Mouse (Mus musculus) B cell, adult 2 months (primary cell): Measurements from ENCODE around the gene Stx1b.
"Not testable (repeated sequence)": the region's sequence is repeated elsewhere in the genome, so short reads cannot be mapped to it uniquely, and the experiment has no call there.

Experiments used
- DNase-seq, 2 experiments: peaks; one replicate each; pipeline ENCODE4 v3.0.0; 2022

The Stx1b gene

GRCm38 (mm10) chr7:127824176-127824871, at the start of gene Stx1b, which contains the start of gene Stx4a:
Gene Stx1b (minus strand): TSS chr7:127824549.
Gene Stx4a (plus strand): TSS chr7:127824294.
- no peak for DNase-seq

- peak in 1 of 2 experiments; percentile 14 for DNase-seq
Measured at GRCm38 (mm10) chr7:127870136-127870821, 45.9 kb upstream of the Stx1b start.

DNA sequence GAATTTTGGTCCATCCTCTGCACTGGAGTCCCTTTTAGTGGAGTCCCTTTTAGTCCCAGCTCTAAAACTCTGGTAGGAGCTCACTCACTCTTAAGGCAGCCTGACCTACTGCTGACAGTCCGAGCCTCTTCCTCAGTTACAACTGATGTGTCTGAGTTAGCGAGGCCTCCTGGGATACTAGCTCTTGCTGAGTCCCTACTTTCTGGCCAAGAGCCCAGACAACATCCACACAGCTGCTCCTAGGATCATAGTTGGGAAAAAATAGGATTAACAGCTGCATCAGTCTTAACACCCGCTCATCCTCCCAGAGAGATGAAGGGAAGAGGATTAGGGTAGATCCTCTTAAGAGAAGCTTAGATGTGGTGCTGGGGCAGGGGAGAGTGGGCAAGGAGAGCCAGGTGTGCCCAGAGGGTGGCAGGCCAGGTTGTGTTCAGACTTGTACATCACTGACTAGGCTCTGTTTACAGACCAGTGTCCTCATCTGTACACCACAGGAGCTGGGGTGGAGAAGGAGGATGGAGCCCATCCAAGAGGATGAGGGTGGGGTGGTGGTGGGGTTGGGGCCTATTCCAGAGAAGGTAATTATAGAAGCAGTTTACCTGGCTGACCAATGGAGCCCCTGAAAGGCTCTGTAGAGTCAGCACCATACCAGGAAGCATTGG, 44.9 kb upstream of the Stx1b start:
- no peak for DNase-seq

DNA sequence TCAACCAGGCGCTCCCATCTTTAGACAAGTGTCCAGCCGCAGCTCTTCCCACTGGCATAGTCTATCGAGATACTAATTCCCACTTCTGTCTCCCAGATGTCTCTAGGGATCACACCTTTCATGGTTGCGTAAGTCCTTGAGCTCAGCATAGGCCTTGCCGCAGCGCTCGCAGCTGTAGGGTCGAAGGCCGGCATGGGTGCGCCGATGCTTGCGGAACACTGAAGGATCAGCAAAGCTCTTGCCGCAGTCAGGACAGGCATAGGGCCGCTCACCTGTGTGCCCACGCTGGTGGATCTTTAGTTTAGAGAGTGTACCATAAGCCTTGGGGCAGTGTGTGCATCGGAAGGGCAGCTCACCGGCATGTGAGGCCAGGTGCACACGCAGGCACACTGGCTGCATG, 43.3 kb upstream of the Stx1b start:
- no peak for DNase-seq

- DNase-seq, result no peak
Measured at GRCm38 (mm10) chr7:127866434-127866833, 42.1 kb upstream of the Stx1b start.

GRCm38 (mm10) chr7:127858258-127858657, 33.9 kb upstream of the Stx1b start:
- no peak for DNase-seq

DNA sequence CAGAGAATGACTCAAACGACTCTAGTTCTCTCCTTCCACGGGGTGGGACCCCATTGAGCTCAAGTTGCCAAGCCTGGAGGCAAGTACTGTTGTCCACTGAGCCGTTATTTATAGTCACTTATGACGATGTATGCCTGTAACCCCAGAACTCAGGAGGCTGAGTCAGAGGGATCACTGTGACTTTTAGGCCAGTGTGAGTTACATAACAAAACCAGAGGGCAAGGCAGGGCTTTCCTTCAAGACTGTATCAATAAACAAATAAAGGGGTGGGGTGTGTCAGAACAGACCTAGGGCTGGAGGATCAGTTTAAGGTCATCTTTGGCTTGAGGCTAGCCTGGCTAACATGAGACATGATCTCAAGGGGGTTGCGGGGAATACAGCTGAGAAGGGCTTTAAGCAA, 26.6 kb upstream of the Stx1b start:
- DNase-seq, result no peak

- DNase-seq, result no peak
Measured at GRCm38 (mm10) chr7:127849973-127850875, 25.9 kb upstream of the Stx1b start.

DNA sequence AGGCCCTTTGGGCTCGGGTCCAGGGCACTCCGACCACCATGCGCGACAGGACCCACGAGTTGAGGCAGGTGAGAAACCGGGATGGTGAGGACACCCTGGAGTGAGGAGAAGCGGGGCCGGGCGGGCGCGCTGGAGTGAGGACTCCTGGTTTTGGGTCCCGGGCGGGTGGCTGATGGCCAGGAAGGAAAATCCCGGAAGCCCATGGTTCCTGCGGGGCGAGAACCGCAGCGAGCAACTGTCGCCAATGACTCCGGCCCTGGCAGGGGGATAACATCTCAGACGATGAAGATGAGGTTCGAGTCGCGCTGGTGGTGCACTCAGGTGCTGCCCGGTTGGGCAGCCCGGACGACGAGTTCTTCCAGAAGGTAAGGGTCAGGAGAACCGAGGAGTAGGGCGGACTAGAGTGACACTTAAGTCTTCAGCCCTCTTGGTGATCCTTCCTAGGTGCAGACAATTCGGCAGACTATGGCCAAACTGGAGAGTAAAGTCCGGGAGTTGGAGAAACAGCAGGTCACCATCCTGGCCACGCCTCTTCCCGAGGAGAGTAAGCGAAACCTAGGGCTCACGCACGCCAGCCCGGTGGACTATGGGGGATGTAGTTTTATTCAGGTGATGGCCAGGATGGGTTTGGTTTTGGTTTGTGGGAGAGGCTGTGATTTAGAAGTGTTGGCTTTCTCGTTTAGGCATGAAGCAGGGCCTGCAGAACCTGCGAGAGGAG, 17.8 kb upstream of the Stx1b start:
- DNase-seq, result peak; percentile 84 to 85

DNA sequence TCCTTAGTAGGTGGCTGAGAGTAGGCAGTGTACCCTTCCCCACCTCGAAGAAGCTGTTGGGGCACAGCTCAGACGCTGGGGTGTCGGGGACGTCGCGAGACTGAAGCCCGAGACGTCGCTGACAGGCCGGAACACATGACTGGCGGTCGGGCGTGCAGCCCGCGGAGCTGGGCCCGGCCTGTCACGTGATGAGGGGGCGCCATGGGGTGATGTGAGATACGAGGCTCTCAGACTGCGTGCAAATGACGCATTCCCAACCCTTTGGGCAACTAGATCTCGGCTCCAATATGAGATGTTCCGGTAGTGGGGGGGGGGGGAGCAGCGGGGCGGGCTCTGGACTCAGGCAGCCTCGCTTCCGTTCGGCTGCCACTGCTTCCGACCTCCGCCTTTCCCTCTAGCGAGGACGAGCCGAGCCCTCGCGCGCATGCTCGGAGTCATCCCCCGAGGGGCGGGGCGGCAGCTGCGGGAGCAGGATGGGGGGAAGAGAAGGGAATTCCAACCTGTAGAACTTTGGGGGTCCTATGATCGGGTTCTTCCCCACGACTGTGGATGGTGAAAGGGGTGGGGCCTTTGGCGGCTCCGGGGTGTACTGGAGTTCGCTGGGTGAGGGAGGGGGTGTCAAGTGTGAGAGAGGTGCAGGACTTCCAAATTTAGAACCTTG, 17.1 kb upstream of the Stx1b start:
- peak; percentile 92 for DNase-seq

- DNase-seq, result no peak
Measured at GRCm38 (mm10) chr7:127840886-127841285, 16.5 kb upstream of the Stx1b start.

DNA sequence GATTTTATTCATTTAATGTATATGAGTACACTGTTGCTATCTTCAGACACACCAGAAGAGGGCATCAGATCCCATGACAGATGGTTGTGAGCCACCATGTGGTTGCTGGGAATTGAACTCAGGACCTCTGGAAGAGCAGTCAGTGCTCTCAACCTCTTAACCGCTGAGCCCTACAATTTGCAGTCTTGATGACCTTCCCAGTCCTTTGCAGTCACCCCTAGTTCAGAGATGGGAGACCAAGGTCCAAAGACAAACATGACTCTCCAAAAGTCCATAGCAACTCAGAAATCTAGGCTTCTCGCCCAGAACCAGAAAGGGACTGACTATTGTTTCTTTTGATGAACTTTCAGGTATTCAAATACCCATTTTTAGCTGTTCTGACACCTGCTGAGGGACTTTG, 15.7 kb upstream of the Stx1b start:
- DNase-seq, result not testable (repeated sequence)

GRCm38 (mm10) chr7:127837878-127838277, 13.5 kb upstream of the Stx1b start:
- not testable (repeated sequence) for DNase-seq

DNA sequence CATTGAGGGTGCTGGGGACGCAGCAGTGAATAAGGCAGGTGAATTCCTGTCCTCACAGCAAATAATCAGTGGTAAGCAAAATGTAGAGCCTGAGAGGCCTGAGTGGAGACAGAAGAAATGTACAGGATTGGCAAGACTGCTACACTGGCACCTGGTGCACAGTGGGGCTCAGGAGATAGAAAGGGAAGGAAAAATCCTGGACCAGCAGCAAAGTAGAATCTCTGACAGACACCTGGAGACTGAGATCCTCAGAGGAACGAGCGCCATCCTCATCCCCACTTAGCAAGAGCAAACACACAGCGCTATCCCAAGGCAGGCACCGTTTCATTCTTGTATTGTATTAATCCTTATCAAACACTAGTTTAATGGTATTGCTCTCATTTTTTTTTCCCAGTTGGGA, 13.1 kb upstream of the Stx1b start:
- DNase-seq, result no peak

GRCm38 (mm10) chr7:127835550-127835949, 11.2 kb upstream of the Stx1b start:
- DNase-seq, result no peak

DNA sequence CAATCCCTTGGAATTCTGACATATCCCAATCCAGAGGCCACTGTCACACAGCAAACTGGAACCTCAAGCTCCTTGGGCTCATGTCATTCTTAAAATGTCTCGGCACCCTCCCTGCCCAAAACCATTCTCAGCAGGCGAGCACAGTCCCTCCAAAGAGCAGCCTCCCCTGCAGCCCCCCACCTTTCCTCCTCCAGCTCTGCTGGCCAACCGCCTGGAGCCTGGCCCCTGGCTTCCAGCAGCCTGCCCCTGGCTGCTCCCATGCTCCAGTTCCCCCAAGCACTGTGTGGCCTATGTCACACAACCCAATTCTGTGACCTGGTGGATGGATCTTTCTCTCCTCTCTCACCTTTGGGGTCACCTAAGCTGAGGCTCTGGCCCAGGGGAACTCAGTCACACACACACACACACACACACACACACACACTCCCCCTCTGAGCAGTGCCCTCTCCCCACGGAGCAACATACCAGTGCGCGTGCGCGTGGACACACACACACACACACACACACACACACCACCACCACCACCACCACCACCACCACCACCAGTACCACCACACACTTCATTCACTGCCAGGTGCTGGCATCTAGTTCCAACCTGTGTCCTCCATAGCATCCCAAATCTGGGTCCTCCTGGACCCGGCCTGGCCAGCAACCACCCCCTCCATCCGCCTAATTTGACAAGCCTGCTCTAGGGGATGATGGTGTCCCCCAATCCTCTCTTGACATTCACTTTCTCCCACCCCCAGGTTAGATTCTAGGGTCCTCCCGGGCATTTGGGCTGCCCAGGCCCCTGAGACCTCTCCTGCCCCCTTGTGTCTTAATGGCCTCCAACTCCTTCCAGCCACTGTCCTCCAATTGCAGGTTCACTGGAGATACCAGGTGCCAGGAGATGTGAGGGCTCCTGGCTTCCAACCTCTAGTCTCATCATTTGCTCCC, 845 bp downstream of the Stx1b start:
- no peak for DNase-seq

DNA sequence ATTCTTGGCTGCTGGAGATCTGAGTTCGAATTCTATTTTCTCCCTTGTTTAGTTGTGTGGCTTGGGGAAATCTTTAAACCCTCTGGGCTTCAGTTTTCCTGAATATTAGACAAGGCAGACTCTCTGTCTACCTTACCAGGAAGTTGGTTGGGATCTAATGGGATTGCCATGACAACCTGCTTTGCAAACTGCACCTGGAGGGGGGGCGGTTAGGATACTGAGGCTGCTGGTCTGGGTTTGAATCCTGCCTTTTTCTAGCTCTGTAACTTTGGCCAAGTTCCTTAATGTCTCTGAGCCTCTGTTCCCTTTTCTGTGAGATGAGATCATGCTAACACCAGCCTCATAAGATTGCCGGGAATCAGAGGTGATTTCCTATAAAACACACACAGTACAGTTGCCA, 1.9 kb downstream of the Stx1b start:
- DNase-seq, result no peak

GRCm38 (mm10) chr7:127820836-127821509, 3.4 kb downstream of the Stx1b start:
- DNase-seq, result no peak

DNA sequence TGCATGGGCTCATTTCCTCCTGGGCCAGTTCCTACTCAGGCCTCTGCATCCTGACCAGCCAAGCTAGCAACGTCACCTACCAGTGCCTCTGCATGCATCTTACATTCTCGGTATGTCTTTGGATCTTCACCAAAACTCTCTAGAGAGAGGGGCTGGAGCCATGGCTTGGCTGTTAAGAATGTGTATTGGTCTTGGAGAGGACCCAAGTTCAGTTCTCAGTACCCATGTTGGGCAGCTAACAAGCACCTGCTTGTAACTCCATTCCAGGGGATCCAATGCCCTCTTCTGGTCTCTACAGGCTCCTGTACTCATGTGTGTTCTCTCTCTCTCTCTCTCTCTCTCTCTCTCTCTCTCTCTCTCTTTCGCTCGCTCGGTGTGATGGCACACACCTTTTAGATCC, 6.6 kb downstream of the Stx1b start:
- no peak for DNase-seq

- DNase-seq, result no peak
Measured at GRCm38 (mm10) chr7:127817053-127817452, 7.3 kb downstream of the Stx1b start.
